Mouse (Mus musculus): ENCODE results near the gene Atp13a5. TPM values are rescaled to one million over a fixed set of nuclear protein-coding genes. Genes with fewer than 3 reads are reported as not detected.

Atp13a5 gene
- not detected in 2 replicates for polyA plus RNA-seq (2012; rRNA removed)

- WGBS: 29% methylated on average over 4 of the region's 4 CpGs
- no peak for DNase-seq (ENCODE audit: low read depth, low spot score)
Observed at GRCm38 (mm10) chr16:29378458-29378857, at the start of gene Atp13a5. Gene Atp13a5, minus strand, starts transcription at chr16:29378732.

- WGBS: 63% methylated on average over 6 of the region's 6 CpGs
- DNase-seq (ENCODE audit: low read depth, low spot score): no peak
Observed at GRCm38 (mm10) chr16:29414822-29415221, 36.3 kb upstream of the Atp13a5 start.

GRCm38 (mm10) chr16:29407319-29407718, 28.8 kb upstream of the Atp13a5 start:
- 93% methylated on average over 10 of the region's 10 CpGs for WGBS
- no peak for DNase-seq (ENCODE audit: low read depth, low spot score)

DNA sequence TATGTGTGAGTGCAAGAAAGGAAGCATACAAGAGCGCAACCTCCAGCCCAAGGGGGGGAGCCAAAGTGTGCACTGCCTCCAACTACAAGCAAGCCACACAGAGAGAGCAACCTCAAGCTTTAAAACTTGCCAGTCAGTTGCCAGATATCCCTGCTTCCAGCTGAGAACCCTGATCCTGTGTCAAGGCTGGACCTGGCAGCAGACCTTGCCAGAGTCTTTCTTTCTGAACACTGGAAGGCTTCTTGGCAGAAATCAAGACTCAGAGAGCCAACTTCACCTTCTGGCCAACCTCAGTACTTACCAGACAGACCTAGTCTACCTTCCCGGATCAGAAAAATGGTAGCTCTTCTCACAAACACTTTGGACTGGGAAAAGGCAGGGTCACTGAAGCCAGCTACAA, 20.5 kb upstream of the Atp13a5 start:
- WGBS: 92% methylated on average over 2 of the region's 2 CpGs
- no peak for DNase-seq (ENCODE audit: low read depth, low spot score)

DNA sequence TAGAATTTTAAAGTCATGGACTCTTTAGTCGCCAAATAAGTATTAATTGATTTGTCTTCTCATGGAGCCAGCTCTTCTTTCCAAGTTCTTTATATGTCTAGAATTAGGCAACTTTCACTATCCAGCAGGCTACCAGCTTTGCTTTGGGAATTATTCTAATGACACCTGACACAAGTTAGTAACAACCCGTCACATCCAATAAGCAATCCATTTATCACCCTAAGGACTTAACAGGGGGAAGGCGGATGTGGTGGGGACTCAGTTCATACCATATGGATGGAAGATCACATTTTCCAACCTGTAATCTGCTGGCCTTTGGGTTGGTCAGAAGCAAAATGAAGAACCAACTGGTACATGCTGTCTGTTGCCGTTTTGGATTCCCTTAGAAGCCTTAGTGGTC, 6.2 kb upstream of the Atp13a5 start:
- 84% methylated on average over 4 of the region's 4 CpGs for WGBS
- no peak for DNase-seq (ENCODE audit: low read depth, low spot score)

DNA sequence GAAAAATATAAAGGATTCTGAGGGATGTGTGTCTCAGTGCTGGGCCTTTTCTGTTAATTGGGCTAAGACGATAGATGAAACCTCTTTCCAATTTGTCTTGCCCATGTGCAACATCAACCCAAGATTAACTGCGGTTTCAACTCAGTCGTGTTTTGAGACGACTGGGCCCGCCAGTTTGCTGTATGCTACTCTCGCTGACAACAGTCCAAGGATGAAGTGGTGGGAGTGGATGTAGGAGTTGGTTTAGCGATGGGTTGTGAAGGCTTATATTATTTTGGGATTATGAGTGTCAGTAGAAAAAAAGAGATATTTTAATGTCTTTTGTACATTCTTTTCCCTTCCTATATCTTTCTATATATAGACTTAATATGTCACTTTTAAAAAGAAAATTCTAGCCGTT, 3.9 kb downstream of the Atp13a5 start:
- no peak for DNase-seq (ENCODE audit: low read depth, low spot score)
- WGBS: 86% methylated on average over 8 of the region's 8 CpGs

GRCm38 (mm10) chr16:29331351-29332044, 47.0 kb downstream of the Atp13a5 start:
- DNase-seq (ENCODE audit: low read depth, low spot score): no peak
- WGBS: 69% methylated on average over 3 of the region's 3 CpGs

- 69% methylated on average over 5 of the region's 5 CpGs for WGBS
- no peak for DNase-seq (ENCODE audit: low read depth, low spot score)
Observed at GRCm38 (mm10) chr16:29330948-29331347, 47.6 kb downstream of the Atp13a5 start.

- DNase-seq (ENCODE audit: low read depth, low spot score): no peak
- WGBS: 77% methylated on average over 2 of the region's 2 CpGs
Observed at GRCm38 (mm10) chr16:29329213-29329612, 49.3 kb downstream of the Atp13a5 start.

DNA sequence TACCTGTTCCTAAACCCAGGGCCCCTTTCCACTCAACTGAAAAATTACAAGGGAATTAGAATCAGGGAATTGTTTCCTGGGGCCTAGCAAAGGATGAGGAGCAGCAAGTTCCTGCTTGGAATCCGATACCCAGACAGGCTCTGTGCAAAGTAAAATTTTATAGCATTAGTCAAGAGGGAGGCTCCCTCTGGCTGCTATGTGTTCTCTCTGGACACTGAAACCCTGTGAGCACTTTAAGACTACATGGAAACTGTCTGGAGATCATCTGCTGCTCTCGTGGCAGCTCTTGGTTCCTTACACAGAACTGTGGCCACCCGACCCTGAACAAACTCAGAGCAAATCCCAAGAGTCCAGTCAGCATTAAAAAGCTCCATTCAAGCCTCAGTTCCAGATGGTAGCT, 50.6 kb downstream of the Atp13a5 start:
- 30% methylated on average over 3 of the region's 3 CpGs for WGBS
- DNase-seq (ENCODE audit: low read depth, low spot score): no peak

DNA sequence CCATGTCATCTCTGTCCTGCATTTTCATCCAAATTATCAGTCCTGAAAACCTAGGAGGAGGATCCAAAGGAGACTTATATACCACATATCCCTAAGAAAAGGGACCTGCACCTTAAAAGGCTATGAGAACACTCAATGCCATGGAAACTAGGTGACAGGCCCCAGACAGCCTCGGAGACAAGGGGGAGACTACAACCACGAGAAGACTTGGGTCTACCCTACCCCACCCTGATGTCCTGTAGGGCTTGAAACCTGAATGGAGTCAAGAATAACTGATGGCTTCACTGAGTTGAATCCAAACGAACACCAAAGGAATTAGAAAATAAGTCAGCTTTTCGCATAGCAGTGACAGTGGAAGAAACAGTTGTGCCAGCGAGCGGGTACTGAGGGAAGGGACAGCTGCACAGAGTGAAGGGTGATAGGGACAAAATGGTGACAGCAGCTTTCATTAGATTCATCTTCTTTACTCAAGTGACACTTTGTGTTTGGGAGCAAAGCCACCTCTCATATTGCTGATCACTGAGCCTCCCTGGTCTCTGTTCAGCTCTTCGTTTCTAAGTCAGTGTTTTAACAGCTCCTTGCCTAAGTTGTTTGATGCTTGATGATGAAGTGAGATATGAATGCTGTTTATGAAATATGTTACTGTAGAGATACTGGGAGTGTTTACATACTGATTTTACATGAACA, 53.2 kb downstream of the Atp13a5 start:
- no peak for DNase-seq (ENCODE audit: low read depth, low spot score)
- 89% methylated on average over 7 of the region's 7 CpGs for WGBS

- WGBS: 84% methylated on average over 3 of the region's 3 CpGs
- DNase-seq (ENCODE audit: low read depth, low spot score): no peak
Observed at GRCm38 (mm10) chr16:29320717-29321116, 57.8 kb downstream of the Atp13a5 start.

GRCm38 (mm10) chr16:29315391-29315790, 63.1 kb downstream of the Atp13a5 start:
- WGBS: 79% methylated on average over 3 of the region's 3 CpGs
- DNase-seq (ENCODE audit: low read depth, low spot score): no peak

GRCm38 (mm10) chr16:29314991-29315390, 63.5 kb downstream of the Atp13a5 start:
- DNase-seq (ENCODE audit: low read depth, low spot score): no peak
- WGBS: 68% methylated on average over 3 of the region's 3 CpGs

DNA sequence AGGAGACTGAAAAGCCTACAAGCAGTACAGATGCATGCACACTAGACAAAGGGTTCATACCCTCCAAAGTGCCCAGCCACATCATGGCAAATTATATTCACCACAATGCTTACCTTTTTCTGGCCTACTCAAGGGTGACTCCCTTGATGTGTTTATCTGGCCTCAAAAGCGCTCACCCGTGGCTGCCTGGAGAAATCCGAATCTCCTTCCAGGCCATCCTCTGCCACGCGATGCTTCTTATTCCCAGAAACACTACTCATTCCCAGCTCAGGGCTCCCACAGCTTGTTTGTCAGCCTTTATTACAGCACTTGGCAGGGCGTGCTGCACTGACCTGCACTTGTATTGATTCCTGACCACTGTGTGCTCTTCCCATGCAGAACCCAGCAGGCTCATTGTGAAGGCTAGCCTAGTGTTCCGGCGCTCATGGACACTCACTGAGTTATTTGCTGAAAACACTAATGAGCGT, 80.9 kb downstream of the Atp13a5 start:
- no peak for DNase-seq (ENCODE audit: low read depth, low spot score)
- WGBS: 60% methylated on average over 9 of the region's 9 CpGs

GRCm38 (mm10) chr16:29280691-29281090, 97.8 kb downstream of the Atp13a5 start:
- DNase-seq (ENCODE audit: low read depth, low spot score): no peak
- WGBS: 65% methylated on average over 5 of the region's 5 CpGs

DNA sequence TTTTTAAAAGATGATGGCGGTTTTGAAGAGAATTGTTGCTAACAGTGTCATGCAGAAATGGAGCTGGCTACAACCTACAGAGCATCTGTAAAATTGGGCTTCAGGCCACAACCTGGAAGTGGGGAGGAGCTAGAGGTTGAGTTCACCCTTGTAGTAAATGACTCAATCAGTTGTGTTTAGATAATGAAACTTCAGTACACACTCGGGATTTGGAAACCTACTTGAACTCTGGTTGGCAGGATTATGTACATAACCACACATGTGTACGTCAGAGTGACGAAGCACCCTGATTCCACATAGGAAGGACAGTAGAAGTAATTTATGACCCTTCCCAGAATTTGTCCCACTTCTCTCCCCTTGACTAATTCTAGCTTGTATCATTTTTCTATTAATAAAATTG, 124.2 kb downstream of the Atp13a5 start:
- DNase-seq (ENCODE audit: low read depth, low spot score): no peak
- WGBS: 60% methylated on average over 4 of the region's 4 CpGs

- WGBS: 66% methylated on average over 5 of the region's 5 CpGs
- no peak for DNase-seq (ENCODE audit: low read depth, low spot score)
Observed at GRCm38 (mm10) chr16:29235951-29236350, 142.6 kb downstream of the Atp13a5 start.

GRCm38 (mm10) chr16:29216395-29217295, 161.9 kb downstream of the Atp13a5 start:
- WGBS: 78% methylated on average over 5 of the region's 5 CpGs
- DNase-seq (ENCODE audit: low read depth, low spot score): no peak

All from large intestine, adult 2 months (tissue).